Mouse (Mus musculus) small intestine, adult 2 months (tissue): ENCODE measurements at regions not wholly inside any gene's neighbourhood (a gene's known extent, or its start where the extent isn't known, plus 50 kb on each side); places are given as distances from the start of the nearest gene placed in this dataset.

Experiments used
- CTCF ChIP-seq: fragments of 200-500 bp; IDR thresholded peaks from 2 replicates; pipeline ENCODE4 v1.5.1; 2012; ENCODE audit warnings: low read depth, mild to moderate bottlenecking, control low read depth, inconsistent platforms, low read length, moderate library complexity, mixed read lengths; ENCODE audit not compliant: insufficient replicate concordance, insufficient read length; ENCODE audit errors: extremely low read depth
- POLR2A ChIP-seq: fragments of 200-500 bp; IDR thresholded peaks from 2 replicates; pipeline ENCODE4 v1.6.1; 2012; ENCODE audit warnings: low read depth, mild to moderate bottlenecking, control low read depth, inconsistent platforms, low read length, moderate library complexity

- TF ChIP-seq POLR2A: no peak
- TF ChIP-seq CTCF: no peak
Measured at GRCm38 (mm10) chr11:8148485-8148825, 515.9 kb downstream of the Tns3 start.
